Mouse (Mus musculus) forebrain, embryonic 14.5 days (tissue): Measurements from ENCODE around the gene Micu2. TPM values are rescaled to one million over a fixed set of nuclear protein-coding genes. Genes with fewer than 3 reads are reported as not detected.

Source experiments
- ATAC-seq: fragments of 200-750 bp; cut with Nextera tagmentation; 2 replicates; pipeline ENCODE4 v1.8.0; 2017; ENCODE audit warnings: mild to moderate bottlenecking, moderate library complexity
- DNase-seq: peaks from one replicate; pipeline ENCODE4 v3.0.0-alpha.2; 2015; ENCODE audit warnings: low spot score
- H3K27ac ChIP-seq: fragments of 300-500 bp; sonication (generic); 2 replicates; pipeline ENCODE4 v1.5.1; 2014; ENCODE audit warnings: low read depth, mild to moderate bottlenecking, control low read depth, low read length, moderate library complexity
- H3K27me3 ChIP-seq: fragments of 300-500 bp; sonication (generic); replicated peaks from 2 replicates; pipeline ENCODE4 v1.6.1; 2014; ENCODE audit warnings: low read length, control low read depth, mixed read lengths; ENCODE audit not compliant: control insufficient read depth, insufficient read depth
- H3K36me3 ChIP-seq: fragments of 300-500 bp; sonication (generic); 2 replicates; pipeline ENCODE4 v1.6.1; 2014; ENCODE audit warnings: low read length, control low read depth; ENCODE audit not compliant: control insufficient read depth, insufficient read depth
- H3K4me1 ChIP-seq: fragments of 300-500 bp; sonication (generic); 2 replicates; pipeline ENCODE4 v1.6.1; 2014; ENCODE audit warnings: antibody characterized with exemption, low read length, control low read depth; ENCODE audit not compliant: control insufficient read depth, insufficient read depth
- H3K4me2 ChIP-seq: fragments of 300-500 bp; sonication (generic); 2 replicates; pipeline ENCODE4 v1.6.1; 2014; ENCODE audit warnings: mild to moderate bottlenecking, control low read depth, low read length
- H3K4me3 ChIP-seq: fragments of 300-500 bp; sonication (generic); 2 replicates; pipeline ENCODE4 v1.5.1; 2014; ENCODE audit warnings: low read depth, low read length, control low read depth
- H3K9ac ChIP-seq: fragments of 300-500 bp; sonication (generic); 2 replicates; pipeline ENCODE4 v1.6.1; 2014; ENCODE audit warnings: mild to moderate bottlenecking, low read length, control low read depth, moderate library complexity
- H3K9me3 ChIP-seq: fragments of 300-500 bp; sonication (generic); replicated peaks from 2 replicates; pipeline ENCODE4 v1.6.1; 2016; ENCODE audit warnings: low read length, control low read depth, mixed read lengths; ENCODE audit not compliant: control insufficient read depth
- WGBS: fragments of 180-500 bp; shearing (Covaris S2); extraction: QIAGEN DNeasy Blood & Tissue Kit; methylation state at CpG from one replicate; pipeline ENCODE4 v1.1.7; 2014; 5-methylcytosine and 5-hydroxymethylcytosine counted together
- polyA plus RNA-seq: library from polyadenylated mRNA; unstranded; fragments of >200 nt; fragmentation: Nextera tagmentation; extraction: Ambion mirVana; gene quantifications from 2 replicates; pipeline ENCODE4 v1.2.1, GENCODE M21; 2014

The Micu2 gene
- polyA plus RNA-seq, 1 experiment from 2014 or later = 49.4 TPM

DNA sequence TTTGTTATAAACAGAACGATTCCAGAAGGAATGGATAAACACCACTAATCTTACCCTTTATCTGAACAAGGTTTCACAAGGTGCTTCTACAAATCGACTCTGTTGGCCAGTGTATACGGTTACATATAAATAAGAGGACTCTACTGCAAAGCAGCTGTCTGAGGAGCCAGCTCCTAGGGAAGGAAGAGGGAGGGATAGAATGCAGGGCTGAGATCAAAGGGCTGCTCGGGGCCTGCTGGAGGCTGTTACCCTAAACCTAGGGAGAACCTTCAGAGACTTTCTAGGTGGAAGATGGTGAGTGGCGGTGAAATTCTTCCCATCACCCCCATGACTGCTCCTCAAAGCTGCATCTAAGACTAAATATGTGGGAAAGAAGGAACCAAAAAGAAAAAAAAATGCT is 20.9 kb downstream of the Micu2 start:
- H3K9me3 ChIP-seq = no peaks in the 10 kb centered on the region

DNA sequence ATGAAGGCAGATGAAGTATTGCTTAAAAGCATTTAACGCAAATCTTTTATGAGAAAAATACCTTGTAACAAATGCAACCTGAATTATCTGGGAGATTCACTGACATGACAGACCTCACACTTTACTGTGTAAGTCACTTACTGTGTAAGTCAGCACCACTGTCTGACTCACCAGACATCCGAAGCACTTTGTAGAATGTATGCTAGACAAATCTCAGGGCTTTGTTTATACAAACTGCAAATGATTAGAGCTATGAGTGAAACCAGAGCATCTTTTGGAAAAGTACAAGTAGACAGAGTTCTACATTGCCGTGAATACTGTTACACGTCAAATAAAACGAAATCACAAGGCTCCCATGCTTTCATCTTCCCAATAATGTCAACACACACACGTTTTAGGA is 23.4 kb downstream of the Micu2 start:
- no peak overlapping the region for H3K4me3 ChIP-seq
- 77% methylated on average over 6 of the region's 6 CpGs for WGBS
- no peak overlapping the region for H3K27ac ChIP-seq
- H3K9ac ChIP-seq = no peak overlapping the region
- ATAC-seq (no peak), DNase-seq (no peak)
- H3K27me3 ChIP-seq = no peaks in the 10 kb centered on the region
- no peaks in the 10 kb centered on the region for H3K9me3 ChIP-seq
- H3K36me3 ChIP-seq = no peaks in the 10 kb centered on the region
- H3K4me1 ChIP-seq = no peaks in the 10 kb centered on the region
- no peak overlapping the region for H3K4me2 ChIP-seq

More for the DNA sequence above, 20.9 kb downstream of the Micu2 start:
- Histone ChIP-seq H3K9ac (no peak overlapping the region), H3K27ac (no peak overlapping the region), H3K4me3 (no peak overlapping the region), H3K4me1 (peaks cover 3% of the 10 kb centered on the region; the same call in 1 of the 2 replicates), H3K27me3 (no peaks in the 10 kb centered on the region), H3K4me2 (no peak overlapping the region), H3K36me3 (no peaks in the 10 kb centered on the region)
- ATAC-seq (no peak), DNase-seq (no peak)
- WGBS = 61% methylated on average over 5 of the region's 5 CpGs

DNA sequence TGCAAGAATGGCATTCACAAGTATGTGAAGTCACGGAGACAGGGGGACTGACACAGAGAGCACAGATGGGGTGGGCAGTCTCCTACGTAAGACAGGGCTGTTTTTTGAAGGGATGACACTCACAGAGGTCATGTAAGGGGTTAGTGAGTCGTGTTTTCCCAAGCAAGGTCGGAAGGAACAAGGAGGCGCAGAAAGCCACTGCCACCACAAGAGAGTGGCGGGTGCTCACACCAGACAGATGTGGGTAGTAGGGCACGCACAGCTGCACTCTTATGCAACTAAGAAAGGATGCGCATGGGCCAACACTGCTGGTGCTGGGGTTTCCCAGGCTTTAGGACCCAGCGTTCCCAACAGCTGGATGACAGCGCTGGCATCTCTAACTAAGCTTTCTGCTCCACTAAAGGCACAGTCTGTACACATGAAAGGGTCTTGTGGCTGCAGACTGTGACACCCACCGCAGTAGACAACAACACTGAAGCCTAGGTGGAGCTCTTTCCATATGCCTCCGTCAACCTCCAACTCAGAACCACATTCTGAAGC is 27.0 kb downstream of the Micu2 start:
- H3K27me3 ChIP-seq = no peaks in the 10 kb centered on the region
- ATAC-seq (no peak), DNase-seq (no peak)
- H3K4me3 ChIP-seq = no peak overlapping the region
- no peaks in the 10 kb centered on the region for H3K4me1 ChIP-seq
- H3K9ac ChIP-seq = no peak overlapping the region
- no peak overlapping the region for H3K4me2 ChIP-seq
- WGBS = 82% methylated on average over 12 of the region's 12 CpGs
- no peaks in the 10 kb centered on the region for H3K9me3 ChIP-seq
- H3K36me3 ChIP-seq = peaks cover 9% of the 10 kb centered on the region; the same call in 1 of the 2 replicates
- no peak overlapping the region for H3K27ac ChIP-seq

DNA sequence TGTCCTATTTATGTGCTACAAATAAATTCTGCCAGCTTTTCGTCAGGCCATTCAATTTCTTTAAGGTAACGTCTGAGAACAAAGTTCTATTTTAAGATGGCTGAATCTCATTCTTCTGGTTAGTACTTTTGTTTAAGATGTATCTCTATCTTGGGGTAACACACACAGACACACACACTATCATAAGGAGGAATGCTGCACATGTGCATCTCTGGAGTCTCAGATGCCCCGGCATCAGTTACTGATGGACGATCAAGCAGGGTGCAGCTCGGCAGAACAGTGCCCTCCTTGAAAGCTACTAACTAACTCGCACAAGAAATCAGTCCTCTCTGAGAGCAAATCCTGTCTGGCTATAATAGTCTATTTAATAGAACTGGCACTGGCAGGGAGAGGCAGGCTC is 30.2 kb downstream of the Micu2 start:
- H3K9me3 ChIP-seq = no peaks in the 10 kb centered on the region
- no peak for ATAC-seq
- no peaks in the 10 kb centered on the region for H3K27me3 ChIP-seq
- H3K9ac ChIP-seq = no peak overlapping the region
- WGBS = 87% methylated on average over 6 of the region's 6 CpGs
- no peak overlapping the region for H3K27ac ChIP-seq
- no peak overlapping the region for H3K4me3 ChIP-seq
- peaks cover 9% of the 10 kb centered on the region; the same call in 1 of the 2 replicates for H3K36me3 ChIP-seq
- no peak overlapping the region for H3K4me2 ChIP-seq
- no peak for DNase-seq
- H3K4me1 ChIP-seq = no peaks in the 10 kb centered on the region

DNA sequence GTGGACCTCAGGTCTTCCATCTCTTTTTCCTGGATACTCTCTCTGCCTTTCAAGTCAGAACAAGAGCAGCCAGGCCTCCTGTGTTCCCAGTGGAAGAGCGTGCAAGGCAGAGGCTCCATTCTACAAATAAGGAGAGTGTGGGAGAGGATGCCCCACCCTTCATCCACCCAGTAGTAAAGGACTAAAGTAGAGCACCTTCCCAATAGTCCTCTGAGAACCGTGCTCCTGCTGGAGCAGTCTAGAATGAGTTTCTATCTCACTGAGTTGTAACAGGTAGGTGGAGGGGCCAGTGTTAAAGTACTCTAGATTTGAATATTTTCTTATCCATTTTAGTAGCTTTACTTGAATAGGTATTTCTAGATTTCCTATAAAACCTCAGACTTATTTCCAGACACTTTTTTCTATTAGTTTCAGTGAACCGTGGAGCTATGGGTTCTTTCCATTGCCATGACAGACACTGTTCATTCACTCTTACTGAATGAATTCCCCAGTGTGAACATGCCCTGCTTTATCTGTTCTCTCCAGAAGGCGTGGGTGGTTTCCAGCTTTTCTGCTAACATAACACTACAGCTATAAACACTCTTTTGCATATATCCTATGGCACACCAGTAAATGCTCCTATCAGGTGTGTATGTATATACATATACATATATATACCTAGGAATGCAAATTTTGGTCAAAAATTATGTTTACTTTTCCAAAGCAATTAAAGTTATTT is 31.8 kb downstream of the Micu2 start:
- H3K9me3 ChIP-seq = no peaks in the 10 kb centered on the region
- H3K27me3 ChIP-seq = no peaks in the 10 kb centered on the region
- ATAC-seq (no peak), DNase-seq (no peak)
- no peak overlapping the region for H3K4me2 ChIP-seq
- WGBS = 87% methylated on average over 4 of the region's 4 CpGs
- no peak overlapping the region for H3K4me3 ChIP-seq
- no peaks in the 10 kb centered on the region for H3K4me1 ChIP-seq
- no peak overlapping the region for H3K9ac ChIP-seq
- peaks cover 9% of the 10 kb centered on the region; the same call in 1 of the 2 replicates for H3K36me3 ChIP-seq
- H3K27ac ChIP-seq = no peak overlapping the region

DNA sequence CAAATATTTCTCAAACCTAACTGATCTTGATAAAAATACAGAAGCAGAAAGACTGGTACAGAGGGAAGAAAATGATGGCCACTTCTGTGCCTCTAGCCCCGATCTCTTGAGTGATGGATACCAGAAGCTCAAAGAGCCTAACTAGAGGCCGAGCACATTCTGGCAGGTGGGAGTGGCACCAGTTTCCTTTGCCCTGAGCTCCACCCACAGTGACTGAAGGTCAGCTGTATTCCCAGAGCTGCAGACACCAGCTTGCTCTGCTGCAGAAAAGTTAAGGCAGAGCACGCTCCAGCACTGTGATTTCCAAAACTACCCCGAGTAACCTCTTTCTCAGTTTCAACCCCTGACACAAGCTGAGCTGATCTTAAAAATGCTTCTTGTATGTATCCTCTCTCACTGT is 37.2 kb downstream of the Micu2 start:
- WGBS = 85% methylated on average over 4 of the region's 4 CpGs
- Histone ChIP-seq H3K9ac (no peak overlapping the region), H3K4me1 (no peaks in the 10 kb centered on the region)

DNA sequence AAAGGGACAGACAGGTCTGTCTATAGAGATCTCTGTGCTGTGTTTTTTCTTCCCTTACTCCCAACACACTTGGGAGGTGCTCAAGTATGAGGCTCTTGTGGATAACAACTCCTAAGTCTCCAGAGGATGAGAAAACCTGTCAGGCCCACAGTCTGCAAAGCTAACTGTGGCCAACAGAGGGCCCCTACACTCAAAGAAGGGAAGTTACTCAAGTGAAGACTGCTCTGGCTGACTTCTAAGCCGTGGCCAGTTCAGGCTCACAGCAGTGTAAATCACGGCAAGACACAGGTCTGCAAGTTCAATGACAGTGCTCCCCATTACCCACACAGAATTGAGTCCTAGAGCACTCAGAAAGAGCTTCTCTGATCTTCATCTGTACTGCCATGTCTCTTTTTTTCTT is 48.0 kb downstream of the Micu2 start:
- 37% methylated on average over 2 of the region's 2 CpGs for WGBS
- no peak for ATAC-seq
- peak; percentile 29 for DNase-seq

More for the DNA sequence above, 37.2 kb downstream of the Micu2 start:
- Histone ChIP-seq H3K4me2 (no peak overlapping the region), H3K9me3 (no peaks in the 10 kb centered on the region), H3K4me3 (no peak overlapping the region), H3K36me3 (no peaks in the 10 kb centered on the region), H3K27me3 (no peaks in the 10 kb centered on the region), H3K27ac (no peak overlapping the region)
- ATAC-seq (no peak), DNase-seq (no peak)

DNA sequence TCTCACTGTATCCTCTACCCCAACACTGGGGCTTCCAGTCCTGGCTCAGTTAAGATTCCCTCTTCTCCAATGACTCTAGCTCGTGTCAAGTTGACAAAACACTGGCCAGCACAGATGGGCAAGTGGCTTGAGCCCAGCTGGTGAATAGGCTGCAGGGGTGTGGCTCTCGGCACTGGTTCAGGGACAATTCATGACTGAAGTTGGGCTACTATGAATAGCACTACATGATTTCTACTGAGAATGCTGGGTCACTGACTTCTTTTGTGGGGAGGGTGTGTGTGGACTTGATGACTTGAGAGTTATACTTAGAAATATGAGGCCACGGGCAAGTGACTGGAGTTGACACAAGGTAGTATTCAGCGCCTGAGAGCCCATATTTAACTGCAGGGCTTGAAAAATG is 53.2 kb downstream of the Micu2 start:
- 81% methylated on average over 4 of the region's 4 CpGs for WGBS
- DNase-seq (no peak), ATAC-seq (no peak)
- Histone ChIP-seq H3K27me3 (no peaks in the 10 kb centered on the region), H3K36me3 (peaks cover 36% of the 10 kb centered on the region), H3K4me2 (no peak overlapping the region), H3K4me1 (no peaks in the 10 kb centered on the region), H3K27ac (no peak overlapping the region), H3K9ac (no peak overlapping the region), H3K4me3 (no peak overlapping the region), H3K9me3 (no peaks in the 10 kb centered on the region)

More for the DNA sequence above, 48.0 kb downstream of the Micu2 start:
- H3K9ac ChIP-seq = no peak overlapping the region
- H3K36me3 ChIP-seq = peaks cover 18% of the 10 kb centered on the region; the same call in 1 of the 2 replicates
- H3K4me1 ChIP-seq = no peaks in the 10 kb centered on the region
- no peaks in the 10 kb centered on the region for H3K27me3 ChIP-seq
- H3K27ac ChIP-seq = no peak overlapping the region
- no peak overlapping the region for H3K4me3 ChIP-seq
- H3K4me2 ChIP-seq = no peak overlapping the region
- no peaks in the 10 kb centered on the region for H3K9me3 ChIP-seq

DNA sequence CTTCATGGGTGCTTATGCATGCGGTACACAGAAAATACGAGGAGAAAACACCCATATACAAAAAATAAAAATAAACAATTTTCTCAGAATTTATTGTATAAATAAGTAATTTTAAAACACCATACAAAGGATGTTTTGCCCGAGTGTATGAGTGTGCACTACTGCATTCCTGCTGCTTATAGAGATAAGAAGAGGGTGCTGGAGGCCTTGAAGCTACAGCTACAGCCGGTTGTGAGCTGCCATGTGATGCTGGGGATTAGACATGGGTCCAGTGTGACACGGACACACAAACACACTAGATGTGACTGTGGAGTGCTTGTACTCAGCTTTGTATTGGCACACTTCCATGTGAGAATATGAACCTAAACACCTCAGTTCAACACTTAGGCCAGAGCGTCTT is 61.8 kb downstream of the Micu2 start:
- Histone ChIP-seq H3K27ac (no peak overlapping the region), H3K9me3 (no peaks in the 10 kb centered on the region), H3K4me2 (no peak overlapping the region), H3K27me3 (no peaks in the 10 kb centered on the region), H3K36me3 (peaks cover 12% of the 10 kb centered on the region; the same call in 1 of the 2 replicates), H3K9ac (no peak overlapping the region), H3K4me1 (no peaks in the 10 kb centered on the region), H3K4me3 (no peak overlapping the region)
- DNase-seq (no peak), ATAC-seq (no peak)
- WGBS = 91% methylated on average over 6 of the region's 6 CpGs
